Mouse (Mus musculus) hindbrain, embryonic 11.5 days (tissue): Measurements from ENCODE around the gene Cdh23. TPM values are rescaled to one million over a fixed set of nuclear protein-coding genes. Genes with fewer than 3 reads are reported as not detected.

Experiments
- ATAC-seq: fragments of 200-750 bp; cut with Nextera tagmentation; 2 replicates; pipeline ENCODE4 v1.8.0; 2017; ENCODE audit warnings: mild to moderate bottlenecking, moderate TSS enrichment, moderate library complexity; ENCODE audit not compliant: low FRiP score
- DNase-seq: peaks from one replicate; pipeline ENCODE4 v3.0.0-alpha.2; 2015; ENCODE audit warnings: low spot score
- H3K27ac ChIP-seq: fragments of 300-500 bp; sonication (generic); 2 replicates; pipeline ENCODE4 v1.5.1; 2014; ENCODE audit warnings: mild to moderate bottlenecking, low read depth, low read length
- H3K27me3 ChIP-seq: fragments of 300-500 bp; sonication (generic); 2 replicates; pipeline ENCODE4 v1.6.1; 2014; ENCODE audit warnings: mild to moderate bottlenecking, low read length, moderate library complexity, mixed read lengths; ENCODE audit not compliant: control insufficient read depth, insufficient read depth
- H3K36me3 ChIP-seq: fragments of 300-500 bp; sonication (generic); 2 replicates; pipeline ENCODE4 v1.6.1; 2014; ENCODE audit warnings: mild to moderate bottlenecking, low read length, moderate library complexity, mixed read lengths; ENCODE audit not compliant: control insufficient read depth, insufficient read depth
- H3K4me1 ChIP-seq: fragments of 300-500 bp; sonication (generic); replicated peaks from 2 replicates; pipeline ENCODE4 v1.6.1; 2014; ENCODE audit warnings: low read length, mixed read lengths; ENCODE audit not compliant: control insufficient read depth, insufficient read depth
- H3K4me2 ChIP-seq: fragments of 300-500 bp; sonication (generic); replicated peaks from 2 replicates; pipeline ENCODE4 v1.6.1; 2014; ENCODE audit warnings: mild to moderate bottlenecking, low read depth, low read length
- H3K4me3 ChIP-seq: fragments of 300-500 bp; sonication (generic); 2 replicates; pipeline ENCODE4 v1.5.1; 2014; ENCODE audit warnings: low read depth, low read length
- H3K9ac ChIP-seq: fragments of 300-500 bp; sonication (generic); 2 replicates; pipeline ENCODE4 v1.6.1; 2014; ENCODE audit warnings: low read depth, low read length
- H3K9me3 ChIP-seq: fragments of 300-500 bp; sonication (generic); 2 replicates; pipeline ENCODE4 v1.6.1; 2016; ENCODE audit warnings: low read length; ENCODE audit not compliant: control insufficient read depth
- WGBS: fragments of 180-500 bp; shearing (Covaris S2); extraction: QIAGEN DNeasy Blood & Tissue Kit; methylation state at CpG from one replicate; pipeline ENCODE4 v1.1.7; 2014; 5-methylcytosine and 5-hydroxymethylcytosine counted together
- polyA plus RNA-seq: library from polyadenylated mRNA; unstranded; fragments of >200 nt; fragmentation: Nextera tagmentation; extraction: Ambion mirVana; gene quantifications from 2 replicates; pipeline ENCODE4 v1.2.1, GENCODE M21; 2014

Gene Cdh23
- polyA plus RNA-seq, 1 experiment from 2014 or later, result 1.6 TPM

- H3K4me3 ChIP-seq, result no peak overlapping the region
- no peaks in the 10 kb centered on the region for H3K36me3 ChIP-seq
- ATAC-seq (no peak), DNase-seq (no peak)
- H3K9ac ChIP-seq, result no peak overlapping the region
- H3K9me3 ChIP-seq, result no peaks in the 10 kb centered on the region
- 87% methylated on average over 8 of the region's 8 CpGs for WGBS
- no peak overlapping the region for H3K4me2 ChIP-seq
- no peaks in the 10 kb centered on the region; the same call in 1 of the 2 replicates for H3K27me3 ChIP-seq
- no peak overlapping the region for H3K27ac ChIP-seq
- H3K4me1 ChIP-seq, result no peaks in the 10 kb centered on the region
Observed at GRCm38 (mm10) chr10:60621470-60622170, 74.7 kb downstream of the Cdh23 start.

GRCm38 (mm10) chr10:60615898-60616297 is 80.4 kb downstream of the Cdh23 start:
- no peaks in the 10 kb centered on the region for H3K36me3 ChIP-seq
- H3K27ac ChIP-seq, result no peak overlapping the region
- H3K4me3 ChIP-seq, result no peak overlapping the region
- H3K4me1 ChIP-seq, result no peaks in the 10 kb centered on the region
- no peak overlapping the region for H3K4me2 ChIP-seq
- H3K9ac ChIP-seq, result no peak overlapping the region
- H3K27me3 ChIP-seq, result no peaks in the 10 kb centered on the region; the same call in 1 of the 2 replicates
- H3K9me3 ChIP-seq, result no peaks in the 10 kb centered on the region
- DNase-seq, result no peak
- no peak for ATAC-seq
- WGBS, result 80% methylated on average over 5 of the region's 5 CpGs

GRCm38 (mm10) chr10:60612893-60613292 is 83.4 kb downstream of the Cdh23 start:
- no peak overlapping the region for H3K27ac ChIP-seq
- 26% methylated on average over 5 of the region's 5 CpGs for WGBS
- ATAC-seq, result no peak
- H3K36me3 ChIP-seq, result no peaks in the 10 kb centered on the region
- no peak overlapping the region for H3K9ac ChIP-seq
- H3K27me3 ChIP-seq, result no peaks in the 10 kb centered on the region
- no peak overlapping the region for H3K4me2 ChIP-seq
- no peaks in the 10 kb centered on the region for H3K4me1 ChIP-seq
- no peaks in the 10 kb centered on the region for H3K9me3 ChIP-seq
- no peak for DNase-seq
- no peak overlapping the region for H3K4me3 ChIP-seq

GRCm38 (mm10) chr10:60607166-60607565 is 89.1 kb downstream of the Cdh23 start:
- Histone ChIP-seq H3K36me3 (no peaks in the 10 kb centered on the region), H3K4me2 (no peak overlapping the region), H3K4me1 (no peaks in the 10 kb centered on the region), H3K27me3 (no peaks in the 10 kb centered on the region), H3K9me3 (no peaks in the 10 kb centered on the region), H3K27ac (no peak overlapping the region), H3K4me3 (no peak overlapping the region), H3K9ac (no peak overlapping the region)
- ATAC-seq (no peak), DNase-seq (no peak)
- 88% methylated on average over 5 of the region's 5 CpGs for WGBS

GRCm38 (mm10) chr10:60606661-60607060 is 89.6 kb downstream of the Cdh23 start:
- no peak overlapping the region for H3K27ac ChIP-seq
- 89% methylated on average over 6 of the region's 6 CpGs for WGBS
- H3K9ac ChIP-seq, result no peak overlapping the region
- no peak overlapping the region for H3K4me2 ChIP-seq
- H3K9me3 ChIP-seq, result no peaks in the 10 kb centered on the region
- H3K4me1 ChIP-seq, result no peaks in the 10 kb centered on the region
- H3K36me3 ChIP-seq, result no peaks in the 10 kb centered on the region
- H3K27me3 ChIP-seq, result no peaks in the 10 kb centered on the region
- DNase-seq (no peak), ATAC-seq (no peak)
- H3K4me3 ChIP-seq, result no peak overlapping the region

- no peak for DNase-seq
- Histone ChIP-seq H3K4me1 (no peaks in the 10 kb centered on the region), H3K4me2 (no peak overlapping the region), H3K27me3 (peaks cover 6% of the 10 kb centered on the region), H3K9me3 (no peaks in the 10 kb centered on the region), H3K27ac (no peak overlapping the region), H3K36me3 (no peaks in the 10 kb centered on the region), H3K9ac (no peak overlapping the region), H3K4me3 (no peak overlapping the region)
- 86% methylated on average over 11 of the region's 11 CpGs for WGBS
- ATAC-seq, result no peak
Observed at GRCm38 (mm10) chr10:60602235-60602634, 94.1 kb downstream of the Cdh23 start.

- ATAC-seq, result no peak
- WGBS, result 63% methylated on average over 6 of the region's 6 CpGs
- Histone ChIP-seq H3K9me3 (no peaks in the 10 kb centered on the region), H3K36me3 (no peaks in the 10 kb centered on the region), H3K27me3 (peaks cover 6% of the 10 kb centered on the region), H3K9ac (no peak overlapping the region), H3K4me2 (no peak overlapping the region), H3K4me1 (0 out of 2 replicates have a peak, but pooled peaks cover 3% of the 10 kb centered on the region), H3K27ac (no peak overlapping the region), H3K4me3 (no peak overlapping the region)
- DNase-seq, result no peak
Observed at GRCm38 (mm10) chr10:60595166-60595565, 101.1 kb downstream of the Cdh23 start.

- WGBS, result 30% methylated on average over 22 of the region's 22 CpGs
- Histone ChIP-seq H3K36me3 (no peaks in the 10 kb centered on the region), H3K4me1 (0 out of 2 replicates have a peak, but pooled peaks cover 3% of the 10 kb centered on the region), H3K27me3 (peaks cover 6% of the 10 kb centered on the region), H3K9me3 (no peaks in the 10 kb centered on the region), H3K9ac (no peak overlapping the region), H3K27ac (no peak overlapping the region), H3K4me2 (no peak overlapping the region), H3K4me3 (no peak overlapping the region)
- DNase-seq, result peak; percentile 33
- no peak for ATAC-seq
Observed at GRCm38 (mm10) chr10:60592881-60593575, 103.3 kb downstream of the Cdh23 start.

GRCm38 (mm10) chr10:60591281-60591680 is 105.0 kb downstream of the Cdh23 start:
- Histone ChIP-seq H3K4me3 (no peak overlapping the region), H3K4me1 (0 out of 2 replicates have a peak, but pooled peaks cover 3% of the 10 kb centered on the region), H3K36me3 (no peaks in the 10 kb centered on the region), H3K9ac (no peak overlapping the region), H3K27me3 (no peaks in the 10 kb centered on the region; the same call in 1 of the 2 replicates), H3K9me3 (no peaks in the 10 kb centered on the region), H3K4me2 (no peak overlapping the region), H3K27ac (no peak overlapping the region)
- 70% methylated on average over 1 of the region's 1 CpGs for WGBS
- DNase-seq (no peak), ATAC-seq (no peak)
